Comparison of ENCODE assay signal across 8 mouse cellular contexts in the genomic region with DNA sequence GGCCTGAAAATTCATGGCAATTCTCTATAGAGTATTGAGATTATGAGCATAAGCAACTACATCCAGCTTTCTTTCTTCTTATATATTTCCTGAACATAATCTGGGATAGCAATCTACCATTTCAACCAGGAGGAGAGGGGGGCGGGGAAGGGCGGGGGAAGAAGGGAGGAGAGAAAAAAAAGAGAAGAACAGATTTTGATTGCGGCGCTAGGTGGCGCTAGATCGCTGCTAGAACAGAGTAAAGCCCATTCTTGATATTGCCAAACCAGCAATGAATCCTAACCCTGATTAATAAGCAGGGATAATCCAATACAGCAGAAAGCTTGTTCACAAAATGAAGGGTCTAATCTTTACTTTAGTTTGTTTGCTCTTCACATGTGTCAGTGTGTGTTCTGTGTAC. TPM values are rescaled to one million over a fixed set of nuclear protein-coding genes. Genes with fewer than 3 reads are reported as not detected.
A peak's percentile ranks its signal among the peaks of the same experiment; 100 is the strongest.
DNase-seq lines count a peak whose midpoint lies in the region; ATAC-seq and TF ChIP-seq lines count a peak whose summit lies in the region.

No protein-coding gene starts in this region.

- H3K9me3 ChIP-seq in forebrain, embryonic 10.5 days: no peaks in the 10 kb centered on the region

- peak; percentile 78 for TF ChIP-seq CTCF in brain, embryonic 14.5 days (IDR thresholded peaks at IDR 0.05; ENCODE audit: borderline replicate concordance, extremely low read depth, insufficient read depth, insufficient read length)
- peak; percentile 65; the same call in 1 of the 2 replicates for TF ChIP-seq CTCF in small intestine, adult 2 months (IDR thresholded peaks at IDR 0.05; ENCODE audit: extremely low read depth, insufficient read length, insufficient replicate concordance, low read depth, low read length)

- 0% methylated on average over 6 of the region's 6 CpGs for WGBS in forebrain, embryonic 10.5 days
- 0% methylated on average over 6 of the region's 6 CpGs for WGBS in small intestine, adult 2 months

- TF ChIP-seq POLR2A in brain, embryonic 14.5 days (IDR thresholded peaks at IDR 0.05; ENCODE audit: borderline replicate concordance, extremely low read depth, insufficient read depth, insufficient read length, poor library complexity, severe bottlenecking): no peak
- TF ChIP-seq POLR2A in small intestine, adult 2 months (IDR thresholded peaks at IDR 0.05; ENCODE audit: low read depth, low read length): no peak

- no peaks in the 10 kb centered on the region for H3K36me3 ChIP-seq in forebrain, embryonic 10.5 days (replicated peaks)
- H3K36me3 ChIP-seq in small intestine, adult 2 months (ENCODE audit: control insufficient read depth, insufficient read depth, low read length): no peaks in the 10 kb centered on the region

- H3K27me3 ChIP-seq in forebrain, embryonic 10.5 days (ENCODE audit: poor library complexity, severe bottlenecking): peaks cover 50% of the 10 kb centered on the region
- peaks cover 10% of the 10 kb centered on the region for H3K27me3 ChIP-seq in small intestine, adult 2 months (ENCODE audit: control insufficient read depth, insufficient read depth, low read length)

- ATAC-seq in megakaryocyte-erythroid progenitor cell, adult 5-6 weeks (replicated peaks; ENCODE audit: low FRiP score, low TSS enrichment, poor library complexity, severe bottlenecking): 0 out of 2 replicates have a peak, but pooled peaks have one; percentile 33

- peak; percentile 27 to 71 for DNase-seq in adrenal gland, adult (ENCODE audit: inconsistent age in 2 of 2, low spot score in 1 of 2)
- no peak for DNase-seq in adrenal gland, adult 8-10 months
- peak; percentile 80 for DNase-seq in 3T3-L1 (ENCODE audit: low read depth, low spot score)
- peak; percentile 90 for DNase-seq in brain, embryonic 14.5 days (ENCODE audit: low read depth)
- DNase-seq in forebrain, embryonic 10.5 days (ENCODE audit: extremely low spot score, low spot score): peak; percentile 54
- peak; percentile 78 for DNase-seq in kidney, postnatal 10 days

- H3K4me3 ChIP-seq in forebrain, embryonic 10.5 days: no peak overlapping the region
- no peak overlapping the region for H3K4me3 ChIP-seq in small intestine, adult 2 months (ENCODE audit: low read depth, low read length)

- H3K27ac ChIP-seq in forebrain, embryonic 10.5 days: no peak overlapping the region
- no peak overlapping the region for H3K27ac ChIP-seq in small intestine, adult 2 months (ENCODE audit: insufficient read depth, low read depth, low read length)

- H3K4me1 ChIP-seq in forebrain, embryonic 10.5 days: peaks cover 18% of the 10 kb centered on the region
- H3K4me1 ChIP-seq in small intestine, adult 2 months (ENCODE audit: control insufficient read depth, insufficient read depth, insufficient read length, low read length): peaks cover 3% of the 10 kb centered on the region; the same call in 1 of the 2 replicates

RNA-seq across cellular contexts. Expression of a gene that starts 0.8 kb away (rescaled TPM):
- total RNA-seq in adrenal gland, adult 8-10 months (2022): under 1 TPM; 0.29 to 0.77 (median 0.63) TPM
- polyA plus RNA-seq in brain, embryonic 14.5 days (2012; rRNA removed): 11.8 and 13.7 TPM in 2 replicates
- polyA plus RNA-seq in forebrain, embryonic 10.5 days (2016; fragmentation: Nextera tagmentation; extraction: Ambion mirVana): 0.15 TPM in 1 of 2 replicates, not detected in the other
- not detected in 2 replicates for total RNA-seq in megakaryocyte-erythroid progenitor cell, adult 5-6 weeks (2014; fragmentation: Nextera tagmentation)
- not detected in 2 replicates for total RNA-seq in megakaryocyte-erythroid progenitor cell, adult 5-6 weeks (2017)
- polyA plus RNA-seq in small intestine, adult 2 months (2012; rRNA removed): 0.08 and 0.39 TPM in 2 replicates

RNA-seq across cellular contexts. Expression of a gene that starts 11.4 kb away (rescaled TPM):
- total RNA-seq in adrenal gland, adult 8-10 months (2022): 1 to 10 TPM; 1.5 to 2.9 (median 1.7) TPM
- polyA plus RNA-seq in brain, embryonic 14.5 days (2012; rRNA removed): 0.49 and 0.82 TPM in 2 replicates
- not detected in 2 replicates for polyA plus RNA-seq in forebrain, embryonic 10.5 days (2016; fragmentation: Nextera tagmentation; extraction: Ambion mirVana)
- not detected in 2 replicates for total RNA-seq in megakaryocyte-erythroid progenitor cell, adult 5-6 weeks (2014; fragmentation: Nextera tagmentation)
- total RNA-seq in megakaryocyte-erythroid progenitor cell, adult 5-6 weeks (2017): not detected in 2 replicates
- 8.2 and 14.5 TPM in 2 replicates for polyA plus RNA-seq in small intestine, adult 2 months (2012; rRNA removed)
